Mouse (Mus musculus) adrenal gland (tissue): ENCODE measurements around the gene Robo1.

Experiments used
- intact Hi-C: fragments of 180-260 bp; cut with DNase I; formaldehyde crosslinking; loops from one replicate; pipeline ENCODE4 v1.15.1; 2025

Gene Robo1

DNA sequence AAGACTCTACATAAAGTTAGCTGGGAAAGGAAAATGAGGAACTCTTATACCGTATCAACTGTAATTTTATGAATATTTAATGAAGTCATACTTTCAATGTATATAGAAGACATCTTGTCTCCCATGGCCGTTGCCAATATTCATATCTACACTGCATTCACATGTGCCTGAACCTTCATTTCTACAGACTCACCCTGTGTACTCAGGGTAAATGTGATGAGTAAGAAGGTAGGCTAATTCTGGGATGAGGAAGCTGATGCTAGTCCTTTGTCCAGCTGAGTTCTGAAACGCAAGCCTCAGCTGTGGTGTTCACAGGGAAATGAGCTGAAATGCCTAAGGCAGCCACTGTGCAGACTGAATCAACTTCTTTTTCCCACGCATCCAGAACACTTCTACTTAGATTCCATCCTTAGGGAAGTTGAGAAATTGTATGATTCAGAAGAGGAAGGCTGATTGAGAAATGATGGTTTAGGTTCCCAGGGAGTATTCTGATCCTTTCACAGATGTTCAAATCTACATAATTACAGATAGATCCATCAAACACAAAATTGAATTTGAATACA, 606.0 kb downstream of the Robo1 start:
- intact Hi-C loops: no loop called here

DNA sequence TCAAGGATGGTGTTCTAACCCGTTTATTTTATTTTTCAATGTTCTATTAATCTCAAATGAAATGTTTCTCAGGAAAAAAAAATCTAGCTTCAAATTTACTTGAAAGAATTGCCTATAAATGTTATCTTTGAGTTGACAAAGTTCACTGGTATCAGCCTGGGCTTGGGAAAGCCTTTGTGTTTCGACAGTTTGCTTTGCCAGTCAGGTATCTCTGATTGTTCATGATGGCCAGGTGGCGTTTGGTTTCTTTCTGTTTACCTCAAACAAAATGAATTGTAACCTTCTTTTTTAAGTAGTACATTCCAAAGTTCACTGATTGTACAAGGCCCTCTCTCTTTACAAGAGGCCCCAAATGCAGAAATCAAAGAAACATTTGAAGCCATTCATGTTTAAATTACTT, 611.9 kb downstream of the Robo1 start:
- intact Hi-C loops: no loop called here

DNA sequence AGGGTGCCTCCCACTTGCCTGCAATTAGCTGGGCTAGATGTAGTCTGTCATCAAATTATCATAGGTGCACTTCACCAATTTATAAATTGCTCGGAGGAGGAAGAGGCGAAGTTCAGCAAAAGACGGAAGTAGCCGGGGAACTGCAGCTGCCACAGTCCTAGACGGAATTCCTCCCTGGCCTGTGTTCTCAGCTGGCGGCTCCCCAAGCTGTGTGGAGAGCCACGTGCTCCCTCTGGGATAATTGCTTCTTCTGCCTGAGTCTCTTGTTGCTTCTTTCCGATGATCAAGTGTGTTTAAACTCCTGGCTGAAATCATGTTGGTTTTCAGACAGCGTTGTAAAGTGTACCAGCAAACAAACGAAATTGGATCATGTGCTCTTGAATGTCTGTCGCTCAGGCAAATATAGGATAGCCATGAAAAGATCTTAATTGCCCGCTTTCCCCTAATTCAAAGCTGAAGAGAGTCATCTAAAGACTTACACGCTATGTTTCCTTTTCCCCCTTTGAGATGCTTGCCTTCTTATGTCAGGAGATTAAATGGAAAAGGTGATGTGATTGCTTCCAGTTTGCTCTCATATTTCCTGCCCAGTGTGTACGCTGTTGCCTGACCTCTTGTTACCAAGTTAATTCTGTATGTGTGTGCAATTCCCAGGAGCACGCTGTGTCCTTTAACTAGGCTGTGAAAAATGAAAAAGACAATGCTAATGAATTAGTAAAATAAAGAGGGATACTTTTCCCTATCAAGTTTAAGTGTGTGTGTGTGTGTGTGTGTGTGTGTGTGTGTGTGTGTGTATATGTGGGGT, 616.5 kb downstream of the Robo1 start:
- intact Hi-C loops: no loop called here

DNA sequence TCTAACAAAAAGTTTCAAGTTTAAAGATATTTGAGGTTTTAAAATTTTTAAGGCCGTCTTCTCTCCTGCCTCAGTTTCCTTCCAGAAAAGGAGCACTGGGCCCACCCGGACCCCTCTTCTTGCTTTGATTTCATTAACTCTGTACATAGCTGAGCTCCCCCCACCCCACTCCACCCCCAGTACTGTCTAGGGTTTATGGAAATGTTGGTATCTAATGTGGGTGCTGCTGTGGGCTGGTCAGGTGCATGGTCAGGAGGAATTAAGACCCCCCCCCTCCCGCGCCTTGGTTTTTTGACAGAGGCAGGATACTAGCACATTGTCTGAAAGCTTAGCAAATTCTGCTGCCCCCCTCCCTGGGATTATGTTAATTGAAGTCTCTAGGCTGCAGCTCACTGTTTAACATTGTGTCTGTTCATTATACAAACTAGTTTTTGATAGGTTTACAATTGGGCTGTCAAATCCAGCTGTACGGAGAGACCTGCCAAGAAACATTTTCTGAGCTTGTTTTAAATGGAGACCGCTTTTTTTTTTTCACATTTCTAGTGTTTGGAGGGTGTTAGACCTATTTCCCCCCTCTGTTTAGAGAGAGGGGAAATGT, 620.5 kb downstream of the Robo1 start:
- intact Hi-C loops: no loop called here

DNA sequence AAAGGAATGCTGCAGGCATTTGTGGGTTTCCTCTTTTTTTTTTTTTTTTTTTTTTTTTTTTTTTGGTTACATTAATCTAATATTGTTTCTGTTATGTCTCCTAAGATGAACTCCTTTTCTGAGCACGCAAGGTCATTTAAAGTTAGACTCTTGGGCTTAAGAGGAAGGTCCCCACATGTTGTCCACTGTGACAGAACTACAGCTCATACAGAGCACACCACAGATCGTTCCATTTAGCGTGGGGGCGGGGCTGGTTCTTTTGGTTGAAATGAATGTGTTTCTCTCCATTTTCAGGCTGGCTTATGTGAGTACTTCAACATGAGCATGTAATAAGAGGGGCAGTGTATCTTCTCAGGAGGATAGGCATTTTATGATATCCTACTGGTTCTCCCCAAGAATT, 622.8 kb downstream of the Robo1 start:
- intact Hi-C loops: no loop called here

DNA sequence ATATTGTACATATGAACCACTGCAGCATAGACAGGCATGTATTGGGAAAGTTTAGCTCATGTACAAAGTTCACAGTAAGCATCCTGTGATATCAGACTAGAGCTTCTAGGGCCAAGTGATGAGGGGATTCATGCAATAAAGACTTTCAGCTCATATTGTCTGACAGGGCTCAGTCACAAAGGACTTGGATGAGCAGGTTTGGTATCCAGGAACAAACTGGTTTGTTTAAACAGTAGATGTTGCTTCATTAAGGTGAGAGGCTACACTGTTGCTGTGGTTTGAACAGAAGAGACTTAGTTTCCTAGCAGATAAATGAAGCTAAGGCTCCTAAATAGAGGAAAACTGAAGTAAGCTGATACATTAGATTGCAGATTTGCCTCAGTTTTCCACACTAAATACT, 626.8 kb downstream of the Robo1 start:
- intact Hi-C loops: no loop called here

DNA sequence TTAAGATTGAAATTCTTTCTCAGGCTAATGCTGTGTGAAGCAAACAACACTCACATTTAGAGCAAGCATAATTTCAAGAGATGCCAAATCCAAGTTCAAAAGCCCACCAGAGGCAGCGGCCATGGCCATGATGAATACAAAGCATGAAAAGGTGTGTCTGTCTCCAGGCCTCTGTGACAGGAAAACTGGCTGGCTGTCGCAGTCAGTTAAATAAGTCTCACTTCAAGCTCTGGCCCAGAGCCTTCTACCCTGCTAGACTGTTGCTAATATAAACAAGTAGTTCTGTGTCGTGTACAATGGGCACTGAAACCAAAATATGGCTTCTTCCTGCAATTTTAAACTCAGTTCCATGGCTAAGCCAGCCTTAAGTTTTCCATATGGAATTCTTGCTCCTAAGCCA, 629.1 kb downstream of the Robo1 start:
- intact Hi-C loops: no loop called here

DNA sequence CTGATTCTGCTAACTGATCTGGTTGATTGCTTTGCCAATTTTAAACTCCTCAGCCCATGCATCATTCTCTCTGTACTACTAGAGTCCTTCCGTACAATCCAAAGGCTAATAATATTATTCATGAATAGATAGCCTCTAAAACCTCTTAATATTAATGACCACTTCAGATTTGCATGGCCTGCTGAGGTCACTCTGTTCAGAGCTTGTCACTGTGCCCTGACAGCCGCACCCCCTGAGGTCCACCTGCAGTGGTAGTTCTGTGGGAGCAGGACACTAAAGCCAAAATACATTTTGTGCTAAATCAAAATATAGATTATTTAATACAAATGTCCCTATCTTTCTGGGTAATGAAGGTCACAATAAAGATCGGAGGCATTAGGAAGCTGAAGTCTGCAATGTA, 631.8 kb downstream of the Robo1 start:
- intact Hi-C loops: no loop called here

DNA sequence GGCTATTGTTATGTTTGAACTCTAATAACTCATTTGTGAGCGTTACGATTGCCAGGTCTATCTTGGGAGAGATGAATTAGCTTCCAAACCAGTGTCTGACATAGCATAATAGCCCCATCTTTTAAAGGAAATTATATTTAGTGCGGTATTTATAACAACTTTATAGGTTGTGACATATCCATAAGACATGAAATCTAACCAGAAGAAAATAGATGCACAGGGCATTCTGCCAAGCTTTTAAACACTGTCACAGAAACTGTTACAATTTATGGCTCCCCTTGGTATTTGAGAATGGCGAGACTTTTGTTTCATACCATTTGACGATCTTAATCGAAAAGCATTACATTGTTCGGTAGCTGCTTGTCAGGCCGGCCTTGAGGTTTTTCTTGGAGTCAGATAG, 632.7 kb downstream of the Robo1 start:
- intact Hi-C loops: no loop called here

DNA sequence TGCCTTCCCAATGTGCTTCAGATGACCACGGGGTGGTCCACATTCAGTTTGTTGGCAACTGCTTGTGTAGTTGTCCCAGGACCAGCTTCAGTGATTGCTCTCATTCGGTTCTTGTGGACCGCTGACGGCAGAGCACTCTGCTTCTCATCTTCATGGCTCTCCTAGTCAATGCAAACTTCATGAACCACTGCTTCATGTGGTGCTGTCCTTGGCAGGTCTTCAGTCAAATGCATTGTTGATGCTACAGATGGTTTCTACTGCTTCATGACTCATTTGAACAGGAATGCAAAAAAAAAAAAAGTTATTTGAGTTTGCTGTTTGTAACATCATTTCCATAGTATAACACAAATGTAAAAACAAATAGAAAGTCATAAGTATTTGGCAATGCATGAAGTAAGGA, 636.3 kb downstream of the Robo1 start:
- intact Hi-C loops: no loop called here

DNA sequence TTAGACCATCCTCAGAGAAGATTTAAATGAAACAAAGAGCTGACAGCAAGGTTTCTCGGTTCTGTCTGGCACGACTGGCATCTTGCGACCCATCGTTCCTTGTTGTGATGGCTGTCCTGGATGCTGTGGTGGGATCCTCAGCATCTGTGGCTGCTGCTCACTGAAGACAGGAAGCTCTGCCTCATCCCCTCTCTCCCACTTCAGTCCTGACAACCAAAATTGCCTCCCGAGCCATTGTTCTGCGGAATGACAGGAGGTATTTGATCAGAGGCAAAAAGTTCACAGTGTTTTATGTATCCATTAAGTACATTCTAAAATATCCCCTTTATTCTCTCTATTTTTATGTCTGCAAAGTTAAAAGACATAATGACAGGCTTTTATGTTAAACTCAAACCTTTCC, 643.9 kb downstream of the Robo1 start:
- intact Hi-C loops: no loop called here

DNA sequence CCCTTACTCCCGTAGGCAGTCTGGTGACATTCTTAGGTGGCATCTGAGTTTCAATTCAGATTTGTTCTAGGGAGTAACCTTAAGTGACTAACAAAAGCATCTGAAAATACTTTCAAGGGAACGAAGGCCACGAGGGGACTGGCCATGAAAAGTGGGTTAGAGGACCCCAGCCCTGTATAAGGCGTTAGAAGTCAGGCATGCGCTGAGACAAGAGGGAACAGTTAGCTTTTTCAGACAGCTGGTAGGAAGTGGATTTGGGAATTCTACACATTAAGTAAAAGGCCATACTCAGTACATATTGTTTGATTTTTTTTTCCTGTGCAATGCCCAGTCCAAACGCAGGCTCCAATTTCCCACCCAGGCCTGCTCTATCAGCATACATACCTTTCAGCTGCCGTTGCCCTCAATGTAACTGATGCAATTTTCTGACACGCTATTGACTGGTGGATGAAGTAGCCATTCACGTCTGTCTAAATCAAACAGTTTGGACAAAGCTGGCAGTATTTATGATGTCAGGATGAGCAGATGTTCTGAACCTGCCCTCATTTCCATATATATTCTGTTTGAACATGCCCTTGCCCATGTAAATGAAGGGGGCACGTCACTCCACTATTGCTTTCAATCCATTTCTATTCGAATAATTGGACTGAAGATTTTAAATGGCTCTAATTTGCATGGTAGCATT, 651.1 kb downstream of the Robo1 start:
- intact Hi-C loops: no loop called here

DNA sequence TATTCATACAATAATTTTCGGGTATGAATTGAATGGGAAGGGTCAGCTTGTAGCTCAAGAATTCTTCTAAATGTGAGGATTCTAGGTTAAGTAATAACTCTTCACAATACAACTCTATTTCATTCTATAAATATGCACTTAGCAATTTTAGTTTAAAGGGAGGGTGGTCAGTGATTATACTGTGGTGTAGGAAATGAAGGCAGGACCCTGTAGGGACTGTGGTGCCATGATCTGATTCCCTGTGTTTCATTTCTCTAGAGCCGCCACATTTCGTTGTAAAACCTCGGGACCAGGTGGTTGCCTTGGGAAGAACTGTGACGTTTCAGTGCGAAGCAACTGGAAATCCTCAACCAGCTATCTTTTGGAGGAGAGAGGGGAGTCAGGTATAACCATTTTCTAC, 651.7 kb downstream of the Robo1 start:
- intact Hi-C loops: no loop called here

DNA sequence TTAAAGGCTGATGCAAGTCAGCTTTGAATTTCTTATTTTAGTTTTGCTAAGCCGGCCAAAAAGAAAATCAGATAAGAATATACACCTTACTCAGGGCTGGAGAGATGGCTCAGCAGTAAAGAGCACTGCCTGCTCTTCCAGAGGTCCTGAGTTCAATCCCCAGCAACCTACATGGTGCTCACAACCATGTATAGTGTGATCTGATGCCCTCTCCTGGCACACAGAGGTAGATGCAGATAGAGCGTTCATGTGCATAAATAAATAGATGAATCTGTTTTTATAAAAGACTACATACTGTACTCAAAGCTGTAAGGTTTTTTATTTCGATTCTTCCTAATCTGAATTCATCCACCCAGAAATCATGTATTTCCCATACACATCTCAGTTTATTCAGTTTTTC, 655.7 kb downstream of the Robo1 start:
- intact Hi-C loops: no loop called here

DNA sequence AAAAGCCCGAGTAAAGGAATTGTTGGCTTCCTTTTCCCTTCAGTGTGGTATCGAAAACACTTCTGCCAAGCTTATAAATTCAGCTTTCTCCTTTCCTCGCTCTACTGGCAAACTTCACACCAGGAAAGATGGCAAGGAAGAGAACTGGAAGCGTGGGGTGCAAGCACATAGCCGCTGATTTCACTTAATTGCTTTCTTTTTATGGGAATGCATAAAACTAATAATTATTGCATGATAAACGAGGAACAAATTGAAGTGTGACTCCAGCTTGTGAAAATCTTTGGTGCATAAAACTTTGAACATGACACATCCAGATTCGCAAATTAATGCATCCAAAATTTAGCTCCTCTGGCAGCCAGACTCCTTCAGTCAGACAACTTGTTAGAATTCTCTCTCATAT, 659.4 kb downstream of the Robo1 start:
- intact Hi-C loops: no loop called here

DNA sequence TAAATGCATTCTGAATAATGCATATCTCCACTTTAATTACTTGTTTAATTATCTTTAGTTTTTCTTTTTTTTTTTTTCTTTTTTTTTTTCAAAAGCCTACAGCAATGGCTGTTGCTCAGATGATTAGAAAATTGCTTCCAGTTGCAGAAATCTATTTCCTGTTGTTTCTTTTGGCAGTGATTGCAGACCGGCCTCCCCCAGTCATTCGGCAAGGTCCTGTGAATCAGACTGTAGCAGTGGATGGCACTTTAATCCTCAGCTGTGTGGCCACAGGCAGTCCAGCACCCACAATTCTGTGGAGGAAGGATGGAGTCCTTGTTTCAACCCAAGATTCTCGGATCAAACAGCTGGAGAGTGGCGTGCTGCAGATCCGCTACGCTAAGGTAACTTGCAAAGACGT, 661.9 kb downstream of the Robo1 start:
- intact Hi-C loops: loop anchor here (10.0 kb wide), 1 partner anchor 615 kb away; no protein-coding TSS in a partner anchor

DNA sequence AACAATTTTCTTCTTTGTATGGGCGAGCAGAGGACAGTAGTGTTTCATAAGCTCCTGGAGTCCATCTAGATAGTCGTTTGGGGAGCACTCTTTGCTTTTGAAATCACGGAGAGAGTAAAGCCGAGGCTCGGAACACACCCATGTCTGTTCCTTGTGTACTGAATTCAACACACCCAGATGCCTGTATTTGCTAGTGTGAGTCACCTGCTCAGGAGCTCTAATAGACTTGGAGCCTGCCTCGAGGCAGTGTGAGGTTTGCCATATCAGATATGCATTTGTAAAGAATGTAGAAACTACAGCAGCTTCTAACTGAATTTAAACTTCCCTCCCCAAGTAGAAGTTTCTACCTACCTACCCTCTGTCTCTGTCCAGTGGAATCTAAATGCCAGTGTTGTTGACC, 665.6 kb downstream of the Robo1 start:
- intact Hi-C loops: loop anchor here (10.0 kb wide), 1 partner anchor 619 kb away; no protein-coding TSS in a partner anchor

DNA sequence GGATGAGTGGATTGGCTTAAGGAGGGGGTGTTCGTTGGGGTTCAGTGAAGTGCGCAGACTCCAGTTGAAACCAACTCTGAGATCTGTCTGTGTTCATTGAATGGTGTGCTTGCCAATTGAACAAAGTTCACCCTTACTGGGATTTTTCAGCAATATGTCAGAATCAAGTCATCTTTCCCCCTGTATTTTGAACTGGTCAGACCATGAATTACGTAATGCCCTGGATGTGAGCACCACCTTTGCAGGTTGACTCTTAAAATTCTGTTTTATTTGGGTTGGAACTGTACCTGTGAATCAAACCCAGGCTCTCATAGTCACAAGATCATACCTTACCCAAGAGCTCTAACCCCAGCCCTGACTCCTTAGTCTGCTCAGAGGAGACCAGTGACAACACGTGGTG, 666.6 kb downstream of the Robo1 start:
- intact Hi-C loops: loop anchor here (5.0 to 10.0 kb wide), 2 partner anchors 312 to 620 kb away; no protein-coding TSS in a partner anchor

DNA sequence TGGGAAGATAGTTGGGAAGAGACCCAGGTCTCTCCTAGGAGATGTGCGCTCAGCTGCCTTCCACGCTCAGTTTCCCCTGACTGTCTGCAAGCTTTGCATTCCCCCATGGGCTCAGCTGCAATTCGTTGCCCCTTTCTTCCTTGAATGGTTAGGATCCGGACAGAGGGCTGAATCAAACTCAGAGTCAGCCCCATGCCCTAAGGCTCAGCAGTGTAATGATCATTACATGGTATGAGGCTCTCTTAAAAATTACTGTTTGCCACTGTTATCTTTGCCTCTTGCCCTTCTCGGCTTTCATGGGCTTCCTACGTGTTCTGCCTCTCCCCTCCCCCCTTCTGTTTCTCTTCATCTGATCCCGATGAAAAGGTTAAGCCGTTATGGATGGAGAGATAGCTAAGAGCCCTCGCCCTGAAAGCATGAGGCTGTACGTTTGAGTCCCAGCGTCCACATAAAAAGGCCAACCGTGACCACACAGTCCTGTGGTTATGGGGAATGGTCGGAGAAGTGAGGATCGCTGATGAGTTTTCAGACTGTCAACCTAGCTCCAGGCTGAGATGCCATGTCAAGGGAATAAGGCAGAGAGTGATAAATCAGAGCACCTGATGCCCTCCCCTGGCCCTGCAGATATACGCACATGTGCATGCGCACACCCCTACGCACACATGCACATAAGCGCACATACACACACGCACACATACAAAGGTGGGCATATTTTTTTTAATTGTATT, 668.9 kb downstream of the Robo1 start:
- intact Hi-C loops: loop anchor here (5.0 to 10.0 kb wide), 2 partner anchors 315 to 622 kb away; no protein-coding TSS in a partner anchor

DNA sequence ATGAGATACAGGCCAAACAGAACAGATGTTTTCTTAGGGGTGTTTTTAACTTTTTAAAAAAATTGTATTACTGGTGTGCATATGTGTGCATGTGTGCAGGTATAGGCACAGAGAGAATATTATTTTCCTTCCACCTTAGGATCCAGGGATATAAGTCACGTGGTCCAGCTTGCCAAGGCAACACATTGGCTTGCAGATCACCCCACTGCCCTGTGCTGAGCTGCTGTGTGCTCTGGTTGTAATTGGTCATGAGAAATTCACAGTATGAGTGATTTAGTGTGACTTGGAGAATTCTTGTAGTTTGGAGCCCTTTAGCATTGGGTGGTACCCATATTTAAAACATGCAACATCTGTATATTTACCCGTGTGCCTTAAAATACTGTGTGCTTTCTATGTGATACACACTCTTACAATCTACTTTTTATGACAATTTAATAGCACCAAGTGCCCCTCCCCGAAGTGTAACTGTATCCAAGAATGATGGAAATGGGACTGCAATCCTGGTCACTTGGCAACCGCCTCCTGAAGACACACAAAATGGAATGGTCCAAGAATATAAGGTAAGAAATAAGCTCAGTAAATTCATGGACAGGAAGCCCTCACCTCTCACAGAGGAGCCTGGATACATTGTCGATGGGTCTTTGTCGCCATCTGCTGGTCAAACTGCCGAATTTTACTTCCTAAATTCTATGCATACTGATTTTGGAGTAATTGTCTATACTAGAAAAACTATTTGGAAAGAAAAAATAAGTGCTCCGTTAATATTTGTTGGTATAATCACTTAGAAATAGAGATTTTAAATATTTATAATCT, 671.5 kb downstream of the Robo1 start:
- intact Hi-C loops: loop anchor here (1.0 to 10.0 kb wide), 4 partner anchors 317 to 625 kb away; no protein-coding TSS in a partner anchor
